Mouse (Mus musculus): ENCODE data around the gene Nf1.

Gene Nf1

DNA sequence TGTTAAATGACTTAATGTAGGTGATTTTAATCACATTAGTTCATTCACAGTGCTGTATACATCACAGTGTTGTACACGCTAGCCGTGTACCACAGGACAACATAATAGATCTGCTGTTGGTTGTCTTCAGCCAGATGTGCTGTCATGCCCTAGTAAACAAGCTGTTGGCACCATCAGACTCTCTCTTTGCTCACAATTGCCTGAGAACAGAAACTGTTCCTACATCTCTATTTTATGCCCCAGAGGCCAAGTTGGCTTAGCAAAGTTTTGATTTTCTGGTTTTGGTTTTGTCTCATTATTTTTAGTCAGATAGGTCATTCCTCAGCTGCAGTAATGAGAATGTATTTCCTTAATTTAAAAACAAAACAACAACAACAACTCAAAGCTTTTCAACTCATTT lies 190.2 kb downstream of the Nf1 start:
- no peak for DNase-seq

- no peak for DNase-seq
Observed at GRCm38 (mm10) chr11:79530333-79530761, 190.9 kb downstream of the Nf1 start, which contains the start of the genes Evi2 and Evi2a. TSS of gene Evi2 (minus strand) at chr11:79530589. TSS of gene Evi2a (minus strand) at chr11:79530609.

- DNase-seq = no peak
Observed at GRCm38 (mm10) chr11:79530774-79531173, 191.3 kb downstream of the Nf1 start.

DNA sequence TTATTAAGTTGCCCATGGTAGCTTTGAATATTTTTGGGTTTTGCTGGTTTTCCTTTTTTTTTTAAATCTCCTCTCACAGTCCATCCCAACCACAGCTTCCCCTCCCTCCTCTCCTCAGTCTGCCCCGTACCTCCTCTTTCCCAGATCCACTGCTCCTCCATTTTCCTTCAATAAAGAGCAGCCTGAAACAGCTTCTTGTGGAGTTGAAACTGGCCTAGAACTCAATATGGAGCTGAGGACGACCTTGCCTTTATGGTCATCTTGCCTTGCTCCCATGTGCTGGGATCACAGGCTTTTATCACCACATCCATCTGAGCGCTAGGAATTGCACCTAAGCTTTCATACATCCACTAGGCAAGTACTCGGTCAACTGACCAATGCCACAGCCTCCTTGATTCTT lies 192.0 kb downstream of the Nf1 start:
- DNase-seq = no peak

GRCm38 (mm10) chr11:79533311-79533710 lies 193.8 kb downstream of the Nf1 start:
- no peak for DNase-seq

DNA sequence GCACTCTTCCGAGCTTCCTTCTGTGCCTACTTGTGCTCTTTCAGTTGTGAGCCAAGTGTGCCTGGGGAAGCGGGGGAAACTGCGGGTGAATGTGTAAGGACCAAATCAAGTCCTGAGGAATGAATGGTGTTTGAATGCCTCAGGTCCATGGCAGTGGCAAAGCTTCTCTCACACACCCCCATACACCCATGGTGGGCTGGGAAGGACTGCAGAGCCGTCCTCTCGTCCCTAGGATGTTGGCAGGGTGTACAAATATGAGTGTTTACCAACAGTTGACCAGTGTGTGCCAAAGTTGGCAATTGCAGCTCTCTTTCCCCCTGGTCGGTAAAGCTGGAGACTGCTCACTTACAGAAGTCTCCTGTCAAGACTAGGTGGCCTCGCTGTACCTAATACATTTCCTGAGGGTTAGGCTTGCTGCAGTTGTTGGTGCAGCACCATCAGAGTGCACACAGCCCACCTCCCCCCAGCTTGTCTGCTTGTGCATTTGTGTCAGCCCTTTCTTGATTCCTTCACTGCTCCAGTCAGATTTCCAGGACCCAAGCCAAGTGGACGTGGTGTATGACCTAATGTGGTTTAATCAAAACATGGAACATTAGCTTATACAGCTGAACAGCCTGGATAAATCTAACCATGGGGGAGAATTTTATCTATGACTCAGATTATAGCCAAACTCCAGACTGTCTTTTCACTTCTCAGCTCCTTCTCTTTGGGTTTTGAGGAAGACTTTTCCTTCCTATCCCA lies 194.6 kb downstream of the Nf1 start:
- DNase-seq = peak; percentile 41

DNA sequence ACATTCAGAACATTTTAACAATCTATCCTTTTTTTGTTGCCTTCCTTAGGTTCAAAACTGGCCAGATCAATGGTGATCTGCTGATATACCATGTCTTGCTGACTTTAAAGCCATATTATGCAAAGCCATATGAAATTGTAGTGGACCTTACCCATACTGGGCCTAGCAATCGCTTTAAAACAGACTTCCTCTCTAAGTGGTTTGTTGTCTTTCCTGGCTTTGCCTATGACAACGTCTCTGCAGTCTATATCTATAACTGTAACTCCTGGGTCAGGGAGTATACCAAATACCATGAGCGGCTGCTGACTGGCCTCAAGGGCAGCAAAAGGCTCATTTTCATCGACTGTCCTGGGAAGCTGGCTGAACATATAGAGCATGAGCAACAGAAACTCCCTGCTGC lies 196.1 kb downstream of the Nf1 start:
- DNase-seq = no peak

DNA sequence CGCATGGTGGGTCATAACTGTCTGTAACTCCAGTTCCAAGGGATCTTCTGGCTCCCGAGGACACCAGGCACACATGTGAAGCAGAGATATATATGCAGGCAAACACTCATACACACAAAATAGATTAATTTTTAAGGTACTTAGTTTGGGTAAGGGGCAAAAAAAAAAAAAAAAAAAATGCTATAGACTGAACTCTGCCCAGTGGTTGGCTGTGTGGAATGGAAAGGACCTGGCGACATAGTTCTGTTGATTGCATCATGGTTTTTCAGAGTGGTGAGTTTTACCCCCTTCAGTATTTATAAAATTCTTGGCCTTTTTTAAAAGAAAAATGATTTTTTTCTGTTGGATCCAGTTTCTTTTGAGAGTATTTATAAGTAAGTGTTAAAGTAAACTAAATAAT lies 196.8 kb downstream of the Nf1 start:
- DNase-seq = no peak

- no peak for DNase-seq
Observed at GRCm38 (mm10) chr11:79552622-79553021, 213.1 kb downstream of the Nf1 start.

DNA sequence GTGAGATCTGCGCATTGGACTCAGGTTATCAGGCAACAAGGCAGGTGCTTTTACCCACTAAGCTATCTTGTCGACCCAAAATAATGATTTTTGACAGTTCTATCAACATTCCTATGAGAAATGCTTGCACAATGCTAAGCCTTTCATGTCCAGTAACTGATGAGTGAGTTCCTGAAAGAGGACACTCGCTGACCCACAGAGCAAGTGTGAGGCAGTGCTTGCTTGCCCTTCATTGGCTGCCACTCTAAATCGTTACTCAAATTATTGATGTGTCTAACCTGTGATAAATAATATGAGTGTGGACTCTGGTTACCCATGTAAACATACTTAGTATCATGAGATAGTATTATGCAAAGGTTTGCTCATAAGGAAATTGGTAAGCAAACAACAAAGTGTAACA lies 221.0 kb downstream of the Nf1 start:
- no peak for DNase-seq

- no peak for DNase-seq
Observed at GRCm38 (mm10) chr11:79563493-79563892, 224.0 kb downstream of the Nf1 start.

DNA sequence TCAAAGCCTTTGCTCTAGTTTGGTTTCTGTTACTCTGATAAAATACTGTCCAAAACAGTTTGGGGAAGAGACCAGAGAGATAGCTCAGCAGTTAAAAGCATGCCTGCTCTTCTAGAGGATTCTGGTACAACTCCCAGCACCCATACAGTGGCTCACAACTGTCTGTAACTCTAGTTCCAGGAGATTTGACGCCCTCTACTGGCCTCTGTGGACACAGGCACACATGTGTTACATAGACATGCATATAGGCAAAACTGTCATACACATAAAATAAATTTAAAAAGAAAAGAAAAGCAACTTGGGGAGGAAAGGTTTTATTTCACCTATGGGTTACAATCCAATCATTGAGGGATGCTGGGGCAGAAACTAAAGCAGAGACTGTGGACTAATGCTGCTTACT lies 227.5 kb downstream of the Nf1 start:
- DNase-seq = no peak

DNA sequence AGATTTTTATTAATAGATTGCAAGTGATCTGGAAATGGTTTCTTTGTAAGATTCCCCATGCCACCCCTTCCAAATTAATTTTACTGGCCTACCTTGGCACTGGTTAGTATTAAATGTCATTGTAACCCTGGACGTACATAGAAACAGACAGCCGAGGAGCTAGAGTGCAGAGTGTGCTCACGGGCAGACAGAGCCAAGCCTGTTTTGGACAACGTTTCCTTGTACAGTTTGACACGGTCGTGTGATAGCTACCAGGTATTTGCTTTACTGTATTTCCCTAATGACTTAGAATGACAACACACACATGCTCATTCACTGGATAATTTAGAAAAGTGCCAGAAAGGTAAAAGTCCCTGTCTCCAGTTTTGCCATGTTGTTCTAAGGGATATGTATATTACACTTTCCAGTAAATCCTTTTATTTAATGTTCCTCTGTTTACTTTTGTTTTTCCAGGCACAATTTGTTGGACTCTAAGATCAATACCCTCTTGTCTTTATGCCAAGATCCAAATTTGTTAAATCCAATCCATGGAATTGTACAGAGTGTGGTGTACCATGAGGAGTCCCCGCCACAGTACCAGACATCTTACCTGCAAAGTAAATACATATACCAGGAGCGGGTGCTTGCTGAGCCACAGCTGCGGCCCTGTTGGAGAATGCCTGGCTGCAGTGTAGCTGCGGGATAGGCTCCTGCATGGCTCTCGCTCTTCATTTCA lies 228.9 kb downstream of the Nf1 start:
- no peak for DNase-seq

DNA sequence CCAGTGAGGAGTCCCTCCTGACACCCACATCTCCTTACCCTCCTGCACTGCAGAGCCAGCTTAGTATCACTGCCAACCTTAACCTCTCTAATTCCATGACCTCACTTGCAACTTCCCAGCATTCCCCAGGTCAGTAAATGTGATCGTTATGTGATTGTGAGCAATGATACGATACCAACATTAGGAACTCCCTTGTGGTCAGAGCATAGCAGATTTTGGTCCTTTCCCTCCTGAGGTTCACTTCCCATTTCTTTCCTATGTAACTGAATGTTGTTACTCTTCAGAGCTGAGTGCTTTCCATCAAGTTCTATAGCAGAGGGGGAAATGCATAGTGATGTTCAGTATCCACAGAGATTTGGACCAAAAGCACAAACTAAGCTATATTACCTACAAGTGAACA lies 230.8 kb downstream of the Nf1 start:
- DNase-seq = no peak

- no peak for DNase-seq
Observed at GRCm38 (mm10) chr11:79573836-79574235, 234.3 kb downstream of the Nf1 start.

DNA sequence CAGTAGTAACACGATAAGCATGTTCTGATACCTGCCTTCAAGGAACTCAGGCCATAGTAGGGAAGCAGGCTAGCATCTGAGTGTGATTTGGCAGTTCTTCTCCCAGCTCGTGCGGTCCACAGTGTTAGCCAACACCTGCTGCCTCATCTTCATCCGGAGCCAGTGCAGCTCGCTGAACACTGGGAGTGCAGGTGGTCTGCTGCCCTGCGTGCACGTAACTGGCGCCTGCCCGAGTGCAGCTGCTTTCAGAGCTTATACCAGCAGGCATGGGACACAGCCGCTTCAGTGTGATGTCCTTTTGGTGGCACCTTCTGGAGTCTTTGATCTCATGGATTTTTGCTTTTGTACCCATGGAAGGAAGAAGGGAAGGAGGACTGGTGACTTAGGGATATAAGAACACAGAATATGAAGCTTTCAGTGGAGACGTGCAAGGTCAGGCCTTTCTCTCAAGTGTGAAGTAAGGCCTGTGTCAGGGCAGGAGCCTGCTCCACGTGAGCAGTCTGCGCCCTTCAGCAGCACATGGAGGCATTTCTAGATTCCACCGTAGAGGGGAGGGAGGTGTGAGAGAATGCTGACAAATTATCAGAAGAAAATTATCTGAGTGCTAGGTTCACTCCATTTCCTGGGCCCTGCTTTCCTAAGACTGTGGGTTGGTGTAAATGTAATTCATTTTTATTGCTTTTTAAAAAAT lies 236.0 kb downstream of the Nf1 start:
- peak; percentile 14 for DNase-seq

- peak; percentile 76 for DNase-seq
Observed at GRCm38 (mm10) chr11:79577741-79578140, 238.2 kb downstream of the Nf1 start.

DNA sequence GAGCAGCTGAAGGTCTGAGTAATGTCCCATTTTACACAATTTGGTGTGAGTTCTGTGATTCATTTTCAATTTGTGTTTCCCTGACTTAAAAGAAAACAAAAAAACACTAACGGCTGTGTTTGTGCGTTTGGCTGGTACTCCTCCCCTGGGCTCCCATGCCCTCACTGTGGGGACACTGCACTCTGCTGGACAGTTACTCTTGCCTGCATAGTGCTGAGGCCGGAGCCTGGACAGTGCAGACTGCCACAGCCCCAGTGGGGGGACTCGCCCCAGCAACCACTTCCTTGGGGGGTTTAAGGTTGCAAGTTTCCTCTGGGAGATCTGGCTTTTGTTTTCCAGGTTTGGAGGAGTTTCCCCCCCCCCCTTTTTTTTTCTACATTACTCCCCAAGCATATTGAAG lies 241.2 kb downstream of the Nf1 start:
- DNase-seq = no peak

DNA sequence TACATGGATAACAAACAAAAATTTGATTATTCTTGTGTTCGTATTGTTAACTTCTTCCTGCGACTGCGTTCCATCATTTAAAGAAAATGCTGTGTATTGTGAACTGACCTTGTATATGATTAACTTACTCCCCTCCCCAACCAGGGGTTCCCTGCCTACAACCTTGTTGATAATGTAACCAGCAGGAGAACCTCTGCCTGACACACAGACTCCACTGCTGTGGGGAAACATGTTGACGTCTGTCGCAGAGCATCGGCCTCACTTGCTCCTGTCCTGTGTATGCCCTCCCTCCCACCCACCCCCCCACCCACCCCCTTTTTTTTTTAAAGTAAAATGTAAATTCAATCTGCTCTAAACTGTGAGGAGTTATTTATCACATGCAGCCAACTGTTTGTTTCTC lies 241.8 kb downstream of the Nf1 start:
- DNase-seq = no peak

DNA sequence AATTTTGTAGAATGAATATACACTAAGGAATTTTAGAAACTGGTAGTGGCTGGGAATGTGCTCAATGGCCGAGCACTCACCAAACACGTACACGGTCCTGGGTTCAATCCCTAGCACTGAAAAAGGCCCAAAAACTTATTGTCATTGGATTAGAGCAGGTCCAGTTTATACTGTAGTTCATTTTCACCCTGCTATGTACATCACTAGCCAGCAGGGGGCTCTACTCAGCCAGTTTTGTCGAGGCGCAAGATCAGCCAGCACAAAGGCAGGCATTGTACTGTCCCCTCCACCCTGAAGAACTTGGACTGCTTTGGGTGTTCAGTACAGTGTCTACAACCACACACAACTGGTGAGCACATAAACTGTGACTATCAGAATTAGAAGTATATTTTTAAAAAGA lies 244.7 kb downstream of the Nf1 start:
- DNase-seq = peak; percentile 85

GRCm38 (mm10) chr11:79589317-79590075 lies 250.0 kb downstream of the Nf1 start:
- peak; percentile 69 for DNase-seq

GRCm38 (mm10) chr11:79590664-79591590 lies 251.4 kb downstream of the Nf1 start, which contains the start of gene Rab11fip4:
TSS of gene Rab11fip4 (plus strand) at chr11:79591212.
- peak; percentile 63 for DNase-seq
